Mouse (Mus musculus) stomach, embryonic 16.5 days (tissue): Measurements from ENCODE around the gene Efemp2. TPM values are rescaled to one million over a fixed set of nuclear protein-coding genes. Genes with fewer than 3 reads are reported as not detected.

Experiments
- ATAC-seq: fragments of 200-750 bp; cut with Nextera tagmentation; 2 replicates; pipeline ENCODE4 v1.8.0; 2017; ENCODE audit warnings: moderate number of reproducible peaks, moderate TSS enrichment; ENCODE audit not compliant: insufficient read depth, low FRiP score
- H3K27ac ChIP-seq: fragments of 300-500 bp; sonication (generic); 2 replicates; pipeline ENCODE4 v1.5.1; 2014; ENCODE audit warnings: low read length
- H3K27me3 ChIP-seq: fragments of 300-500 bp; sonication (generic); 2 replicates; pipeline ENCODE4 v1.6.1; 2014; ENCODE audit warnings: low read length, control low read depth, mixed read lengths; ENCODE audit not compliant: control insufficient read depth, insufficient read depth
- H3K36me3 ChIP-seq: fragments of 300-500 bp; sonication (generic); 2 replicates; pipeline ENCODE4 v1.6.1; 2014; ENCODE audit warnings: low read length; ENCODE audit not compliant: control insufficient read depth, insufficient read depth
- H3K4me1 ChIP-seq: fragments of 300-500 bp; sonication (generic); 2 replicates; pipeline ENCODE4 v1.6.1; 2014; ENCODE audit warnings: low read length, control low read depth, mixed read lengths; ENCODE audit not compliant: control insufficient read depth, insufficient read depth
- H3K4me2 ChIP-seq: fragments of 300-500 bp; sonication (generic); 2 replicates; pipeline ENCODE4 v1.6.1; 2014; ENCODE audit warnings: low read depth, low read length, mixed read lengths
- H3K4me3 ChIP-seq: fragments of 300-500 bp; sonication (generic); replicated peaks from 2 replicates; pipeline ENCODE4 v1.5.1; 2014; ENCODE audit warnings: mild to moderate bottlenecking, low read length
- H3K9ac ChIP-seq: fragments of 300-500 bp; sonication (generic); 2 replicates; pipeline ENCODE4 v1.6.1; 2014; ENCODE audit warnings: low read length
- H3K9me3 ChIP-seq: fragments of 300-500 bp; sonication (generic); replicated peaks from 2 replicates; pipeline ENCODE4 v1.6.1; 2016; ENCODE audit warnings: low read length, control low read depth; ENCODE audit not compliant: control insufficient read depth
- WGBS: fragments of 180-500 bp; shearing (Covaris S2); extraction: QIAGEN DNeasy Blood & Tissue Kit; methylation state at CpG from one replicate; pipeline ENCODE4 v1.1.7; 2014; 5-methylcytosine and 5-hydroxymethylcytosine counted together
- polyA plus RNA-seq: library from polyadenylated mRNA; unstranded; fragments of >200 nt; fragmentation: Nextera tagmentation; extraction: Ambion mirVana; gene quantifications from 2 replicates; pipeline ENCODE4 v1.2.1, GENCODE M21; 2015

The Efemp2 gene
- polyA plus RNA-seq, 1 experiment from 2014 or later = 156 TPM

DNA sequence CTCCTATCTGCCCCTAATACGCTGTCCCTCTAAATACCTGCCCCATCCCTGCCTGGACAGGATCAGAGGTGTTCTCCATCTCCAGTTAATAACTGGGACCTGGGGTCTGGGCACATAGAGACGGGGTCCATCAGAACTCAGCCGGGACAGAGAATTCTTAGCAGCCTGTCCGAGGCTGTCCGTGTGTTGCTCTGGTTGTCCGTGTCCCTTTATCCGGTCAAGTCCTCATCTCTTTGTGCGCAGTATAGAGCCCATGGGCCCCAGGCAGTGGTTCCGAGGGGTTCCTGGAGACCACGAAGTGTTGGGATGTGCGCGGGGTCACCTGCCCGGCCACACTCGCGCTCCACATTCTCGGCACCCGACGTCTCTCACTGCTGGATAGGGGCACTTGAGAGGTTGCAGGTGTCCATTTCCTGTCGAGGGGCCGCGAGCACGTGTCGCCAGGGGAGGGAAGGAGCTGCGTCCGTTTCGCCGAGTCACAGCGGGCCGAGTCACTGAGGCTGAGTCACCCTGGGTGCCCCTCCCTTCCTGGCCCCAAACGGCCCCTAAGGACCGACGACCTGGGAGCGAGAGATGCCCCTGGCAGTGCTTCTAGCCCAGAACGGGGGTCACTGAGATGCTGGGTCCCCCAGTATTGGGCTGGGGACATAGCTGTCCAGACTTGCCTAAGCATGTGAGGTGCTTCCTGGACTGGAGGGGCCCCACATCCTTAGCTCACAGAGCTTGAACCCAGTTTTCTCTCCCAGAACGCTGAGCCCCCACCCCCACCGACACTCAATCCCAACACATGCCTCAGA lies 25.2 kb upstream of the Efemp2 start:
- H3K27me3 ChIP-seq = peaks cover 36% of the 10 kb centered on the region
- H3K9me3 ChIP-seq = no peaks in the 10 kb centered on the region
- peak overlapping the region; percentile 99 for H3K4me2 ChIP-seq
- no peak for ATAC-seq
- WGBS = 5% methylated on average over 36 of the region's 36 CpGs
- H3K4me3 ChIP-seq = peak overlapping the region; percentile 57
- no peaks in the 10 kb centered on the region for H3K36me3 ChIP-seq
- H3K4me1 ChIP-seq = peaks cover 15% of the 10 kb centered on the region
- no peak overlapping the region for H3K27ac ChIP-seq
- H3K9ac ChIP-seq = peak overlapping the region; percentile 30; the same call in 1 of the 2 replicates

DNA sequence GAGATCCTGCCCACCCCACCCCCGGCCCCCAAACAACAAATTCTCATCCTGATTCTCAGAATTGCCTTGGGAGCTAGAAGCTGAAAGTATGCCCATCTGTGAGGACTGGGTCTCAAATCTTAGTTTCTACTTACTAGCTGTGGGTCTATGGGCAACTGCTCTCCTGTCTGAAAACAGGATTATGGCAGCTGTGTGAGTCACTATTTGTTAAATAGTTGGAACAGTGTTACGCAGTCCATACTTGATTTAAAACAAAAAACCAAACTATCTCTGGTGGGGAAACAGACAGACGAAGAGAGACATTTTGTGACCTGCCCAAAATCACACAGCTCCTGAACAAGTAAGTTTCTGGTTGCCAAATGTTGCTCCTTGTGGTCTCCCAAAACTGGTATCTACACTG lies 24.1 kb upstream of the Efemp2 start:
- H3K27me3 ChIP-seq = peaks cover 36% of the 10 kb centered on the region
- no peak overlapping the region for H3K4me3 ChIP-seq
- ATAC-seq = no peak
- no peak overlapping the region for H3K27ac ChIP-seq
- no peak overlapping the region for H3K4me2 ChIP-seq
- WGBS = 69% methylated on average over 3 of the region's 3 CpGs
- no peaks in the 10 kb centered on the region for H3K9me3 ChIP-seq
- no peaks in the 10 kb centered on the region for H3K36me3 ChIP-seq
- H3K4me1 ChIP-seq = peaks cover 15% of the 10 kb centered on the region
- no peak overlapping the region for H3K9ac ChIP-seq

DNA sequence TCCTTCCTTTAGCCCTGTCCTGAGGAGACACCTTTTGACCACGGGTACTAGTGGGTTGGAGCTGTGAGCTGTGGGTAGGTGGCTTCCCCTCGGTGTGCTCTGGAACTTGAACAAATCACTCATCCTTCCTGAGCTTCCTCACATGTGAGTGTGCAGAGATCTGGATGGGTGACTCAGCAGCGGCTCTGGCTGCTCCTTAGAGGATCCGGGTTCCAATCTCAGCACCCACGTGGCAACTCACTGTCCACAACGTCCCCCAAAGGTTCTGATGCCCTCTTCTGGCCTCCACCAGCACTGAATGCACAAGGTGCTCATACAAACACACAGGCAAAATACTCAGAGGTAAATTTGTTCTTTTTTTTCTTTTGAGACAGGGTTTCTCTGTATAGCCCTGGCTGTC lies 22.0 kb upstream of the Efemp2 start:
- no peak overlapping the region for H3K4me3 ChIP-seq
- no peaks in the 10 kb centered on the region for H3K9me3 ChIP-seq
- no peak overlapping the region for H3K27ac ChIP-seq
- peaks cover 32% of the 10 kb centered on the region for H3K27me3 ChIP-seq
- H3K36me3 ChIP-seq = no peaks in the 10 kb centered on the region
- WGBS = 74% methylated on average over 6 of the region's 6 CpGs
- peaks cover 33% of the 10 kb centered on the region for H3K4me1 ChIP-seq
- H3K4me2 ChIP-seq = no peak overlapping the region
- H3K9ac ChIP-seq = no peak overlapping the region
- ATAC-seq = no peak

DNA sequence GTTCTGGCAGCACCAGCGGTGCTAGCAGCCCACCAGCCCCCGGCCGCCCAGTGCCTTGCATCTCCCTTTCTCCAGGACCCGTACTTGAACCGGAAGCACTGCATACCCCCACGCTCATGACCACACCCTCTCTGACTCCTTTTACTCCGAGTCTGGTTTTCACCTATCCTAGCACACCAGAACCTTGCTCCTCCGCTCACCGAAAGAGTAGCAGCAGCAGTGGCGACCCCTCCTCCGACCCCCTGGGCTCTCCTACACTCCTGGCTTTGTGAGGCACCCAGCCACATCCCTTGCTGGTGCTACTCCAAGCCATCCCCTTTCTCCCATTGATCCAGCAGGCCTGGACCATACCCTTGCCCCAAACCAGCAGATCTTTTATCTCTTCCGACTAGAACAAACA lies 18.7 kb upstream of the Efemp2 start:
- 75% methylated on average over 12 of the region's 12 CpGs for WGBS
- Histone ChIP-seq H3K4me1 (peaks cover 29% of the 10 kb centered on the region), H3K36me3 (no peaks in the 10 kb centered on the region), H3K27ac (no peak overlapping the region), H3K9ac (peak overlapping the region; percentile 88; the same call in 1 of the 2 replicates), H3K4me3 (peak overlapping the region; percentile 75), H3K27me3 (peaks cover 2% of the 10 kb centered on the region), H3K9me3 (no peaks in the 10 kb centered on the region), H3K4me2 (peak overlapping the region; percentile 83)
- no peak for ATAC-seq

DNA sequence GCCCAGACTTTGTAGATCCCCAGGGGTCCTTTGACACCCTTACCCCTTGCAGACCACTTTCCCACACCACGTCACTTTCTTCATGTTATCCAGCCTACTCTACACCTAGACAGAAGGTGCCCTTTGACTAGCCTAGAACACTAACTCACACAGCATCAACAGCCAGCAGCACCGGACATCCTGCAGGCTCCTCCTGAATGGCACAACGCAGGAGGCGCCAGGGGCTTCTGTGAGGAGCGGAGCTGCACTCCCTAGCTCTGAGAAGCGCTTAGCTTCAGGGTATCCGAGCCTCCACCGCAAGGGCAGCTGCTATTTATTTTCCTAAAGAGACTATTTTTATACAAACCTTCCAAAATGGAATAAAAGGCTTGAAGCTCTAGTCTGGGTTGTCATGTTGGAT lies 18.2 kb upstream of the Efemp2 start:
- peak overlapping the region; percentile 88 for H3K9ac ChIP-seq
- no peaks in the 10 kb centered on the region for H3K9me3 ChIP-seq
- WGBS = 55% methylated on average over 8 of the region's 8 CpGs
- H3K27ac ChIP-seq = no peak overlapping the region
- no peaks in the 10 kb centered on the region for H3K27me3 ChIP-seq
- peaks cover 30% of the 10 kb centered on the region for H3K4me1 ChIP-seq
- H3K4me3 ChIP-seq = peak overlapping the region; percentile 75
- peak overlapping the region; percentile 83 for H3K4me2 ChIP-seq
- no peaks in the 10 kb centered on the region for H3K36me3 ChIP-seq
- ATAC-seq = no peak

DNA sequence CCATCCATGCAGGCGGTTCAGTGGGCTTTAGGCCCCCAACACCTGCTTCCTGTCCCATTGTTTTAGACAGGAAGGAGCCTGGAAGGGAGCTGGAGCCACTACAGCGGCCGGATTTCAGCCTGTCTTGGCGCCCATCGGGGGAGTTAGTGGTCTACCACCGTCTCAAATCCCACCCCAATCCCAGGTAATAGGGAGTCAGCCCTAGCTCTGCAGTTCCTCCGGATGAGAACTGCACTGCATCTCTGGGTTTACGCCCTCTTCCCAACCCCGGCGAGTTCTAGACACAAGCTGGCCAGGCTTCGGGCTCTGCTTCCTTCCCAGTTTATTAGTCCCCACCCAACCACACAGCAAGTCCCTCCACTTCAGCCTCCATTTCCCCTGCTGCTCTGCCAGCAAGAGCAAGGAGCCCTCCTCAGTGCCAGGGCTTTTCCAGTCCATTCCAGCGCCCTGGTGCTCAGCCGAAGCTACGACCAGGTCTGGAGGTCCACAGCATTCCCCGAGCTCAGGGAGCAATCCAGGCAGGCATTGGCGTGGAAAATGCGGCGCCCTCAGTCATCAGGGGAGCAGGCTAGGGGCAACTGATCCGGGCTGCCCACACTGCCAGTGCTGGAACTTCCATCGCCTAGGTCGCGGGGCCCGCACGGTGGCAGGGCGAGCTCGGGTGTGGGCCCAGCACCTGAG lies 17.4 kb upstream of the Efemp2 start:
- 3% methylated on average over 26 of the region's 26 CpGs for WGBS
- peak overlapping the region; percentile 75 for H3K4me3 ChIP-seq
- H3K27ac ChIP-seq = peak overlapping the region; percentile 91
- H3K9ac ChIP-seq = peak overlapping the region; percentile 88
- no peaks in the 10 kb centered on the region for H3K9me3 ChIP-seq
- no peaks in the 10 kb centered on the region for H3K27me3 ChIP-seq
- H3K4me2 ChIP-seq = peak overlapping the region; percentile 83
- H3K4me1 ChIP-seq = peaks cover 35% of the 10 kb centered on the region
- no peaks in the 10 kb centered on the region for H3K36me3 ChIP-seq
- no peak for ATAC-seq

DNA sequence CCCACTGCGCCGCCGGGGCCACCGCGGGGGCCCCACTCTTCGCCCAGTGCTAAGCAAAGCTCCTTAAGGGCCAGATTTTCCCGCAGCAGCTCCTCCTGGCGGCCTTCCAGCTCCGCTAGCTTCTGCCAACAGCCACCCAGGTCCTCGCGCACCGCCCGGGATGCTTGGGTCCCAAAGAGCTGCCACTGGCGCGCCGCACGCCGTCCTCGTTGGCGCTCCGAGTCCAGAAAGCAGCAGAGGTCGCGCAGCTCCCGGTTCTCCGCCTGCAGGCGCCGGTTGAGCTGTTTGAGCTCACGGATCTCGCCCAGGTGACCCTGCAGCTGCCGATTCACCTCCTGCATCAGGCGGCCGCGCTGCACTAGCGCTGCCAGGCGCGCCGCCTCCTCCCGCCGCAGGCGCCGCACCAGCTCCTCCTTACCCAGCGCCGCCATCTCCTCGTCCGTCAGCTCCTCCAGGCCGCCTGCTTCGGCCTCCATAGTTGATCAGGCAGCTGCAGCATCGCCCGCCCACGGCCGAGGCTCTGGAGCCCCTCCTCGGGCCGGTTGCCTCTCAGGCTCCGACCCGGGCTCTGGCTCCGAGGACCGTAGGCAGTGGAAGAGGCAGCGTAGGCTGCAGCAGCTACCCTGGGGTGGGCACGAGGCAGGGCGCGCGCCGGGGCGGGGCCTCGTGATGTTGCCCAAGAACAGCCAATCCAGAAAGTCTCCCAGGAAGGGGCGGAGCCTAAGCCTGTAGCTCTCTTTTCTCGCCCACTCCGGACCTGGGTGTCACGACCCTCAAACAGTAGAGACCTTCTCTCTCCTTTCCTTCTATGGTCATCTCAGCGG lies 16.6 kb upstream of the Efemp2 start:
- WGBS = under 1% methylated on average over 70 of the region's 70 CpGs
- no peaks in the 10 kb centered on the region for H3K9me3 ChIP-seq
- peaks cover 5% of the 10 kb centered on the region; the same call in 1 of the 2 replicates for H3K36me3 ChIP-seq
- H3K4me3 ChIP-seq = peak overlapping the region; percentile 75
- ATAC-seq = peak; percentile 92
- H3K27me3 ChIP-seq = no peaks in the 10 kb centered on the region
- peak overlapping the region; percentile 83 for H3K4me2 ChIP-seq
- peak overlapping the region; percentile 88 for H3K9ac ChIP-seq
- H3K4me1 ChIP-seq = peaks cover 37% of the 10 kb centered on the region
- H3K27ac ChIP-seq = peak overlapping the region; percentile 91

DNA sequence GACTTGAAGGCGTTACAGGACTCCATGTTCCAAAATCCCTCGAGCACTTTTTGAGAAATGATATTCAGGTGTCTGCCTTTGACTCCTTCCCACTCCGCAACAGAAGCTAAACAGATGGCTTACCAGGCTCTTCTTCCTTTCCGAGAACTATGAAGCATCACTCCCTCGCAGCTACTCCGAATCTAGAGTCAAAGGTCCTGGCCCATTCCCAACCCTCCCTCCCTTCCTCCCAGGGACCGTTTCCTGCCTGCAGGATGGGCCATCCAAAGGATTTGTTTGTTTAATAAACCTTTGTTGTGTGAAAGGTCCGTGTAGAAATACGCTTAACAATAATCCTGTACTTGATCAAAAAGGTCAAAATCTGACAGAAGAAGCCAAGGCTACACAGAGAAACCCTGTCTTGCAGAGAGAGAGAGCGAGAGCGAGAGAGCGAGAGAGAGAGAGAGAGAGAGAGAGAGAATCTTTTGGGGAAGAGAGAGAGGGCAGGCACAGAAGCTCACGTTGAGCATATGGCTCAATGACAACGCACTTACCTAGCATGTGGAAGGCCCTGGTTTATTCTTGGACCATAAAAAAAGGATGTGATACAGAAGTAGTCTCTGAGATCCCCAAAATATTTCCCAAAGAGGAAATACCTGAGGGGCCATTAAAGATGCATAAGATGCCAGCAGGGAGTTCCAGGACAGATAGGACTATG lies 15.9 kb upstream of the Efemp2 start, which contains the start of gene Ccdc85b:
Gene Ccdc85b, minus strand, starts transcription at position 149 of the 697 bp plus-strand sequence.
- peak within 1 kb of the TSS; percentile 83 for H3K4me2 ChIP-seq
- peak within 1 kb of the TSS; percentile 75 for H3K4me3 ChIP-seq
- peaks cover 37% of the 10 kb centered on the region for H3K4me1 ChIP-seq
- WGBS = 11% methylated on average over 14 of the region's 14 CpGs
- peak within 1 kb of the TSS; percentile 91 for H3K27ac ChIP-seq
- no peak for ATAC-seq
- no peaks in the 10 kb centered on the region for H3K27me3 ChIP-seq
- peak within 1 kb of the TSS; percentile 88 for H3K9ac ChIP-seq
- H3K9me3 ChIP-seq = no peaks in the 10 kb centered on the region
- H3K36me3 ChIP-seq = peaks cover 7% of the 10 kb centered on the region
